Mouse (Mus musculus): ENCODE data around the gene Zfp820.

The Zfp820 gene

DNA sequence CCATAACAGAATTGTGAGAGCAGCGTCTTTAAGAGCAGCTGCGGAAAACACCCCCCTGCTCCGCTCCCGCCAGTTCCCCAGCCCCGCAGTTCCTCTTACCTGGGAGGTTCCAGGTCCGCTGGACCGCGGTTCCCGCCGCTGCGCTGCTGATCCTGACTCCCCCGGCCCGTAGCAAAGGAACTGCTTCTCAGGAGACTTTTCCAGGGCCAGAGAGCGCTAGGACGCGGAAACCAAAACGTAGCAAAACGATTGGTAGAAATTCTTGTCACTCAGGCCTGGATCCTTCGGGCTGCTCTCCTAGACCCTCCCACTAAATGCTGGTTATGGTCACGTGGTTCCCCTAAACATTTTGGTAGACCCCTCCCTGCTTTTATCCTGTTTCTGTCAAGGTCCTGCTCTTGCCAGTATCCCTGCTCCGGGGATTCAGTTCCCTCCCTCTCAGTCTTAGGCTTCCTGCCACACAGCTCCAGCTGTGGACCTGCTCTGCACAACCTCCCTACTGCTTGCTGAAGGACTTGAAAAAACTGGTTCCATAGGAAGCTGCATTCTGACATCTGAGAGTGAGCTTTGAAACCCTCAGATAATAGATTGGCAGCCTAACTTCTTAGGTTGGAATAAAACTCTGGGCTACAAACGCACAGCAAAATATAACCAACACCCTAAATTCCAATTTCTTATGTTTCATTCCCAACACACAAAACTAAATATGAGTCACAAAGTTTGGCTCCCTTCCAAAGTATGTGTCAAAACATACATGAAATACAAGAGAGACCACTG lies at the start of gene Zfp820:
Zfp820 (minus strand) TSS at position 228 of the 777 bp plus-strand sequence.
- 3% methylated on average over 22 of the region's 22 CpGs for WGBS

DNA sequence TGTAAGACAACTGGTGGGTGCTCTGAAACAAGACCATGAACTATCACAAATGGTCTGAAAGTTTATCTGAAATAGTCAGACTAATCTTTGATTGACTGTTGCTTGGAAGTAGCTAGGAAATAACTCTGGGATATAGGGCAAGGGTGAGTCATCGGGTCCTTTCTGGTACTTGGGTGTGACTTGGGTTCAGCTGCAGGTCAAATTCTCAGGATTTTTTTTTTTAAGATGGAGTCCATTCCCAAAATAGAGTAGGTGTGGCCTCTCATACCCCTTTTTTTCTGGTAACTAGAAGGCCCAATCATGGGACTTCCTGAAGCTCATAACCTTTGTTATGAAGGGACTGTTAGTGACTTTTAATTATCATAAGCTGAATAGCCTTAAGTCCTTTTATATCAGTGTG lies 25.7 kb upstream of the Zfp820 start:
- 88% methylated on average over 1 of the region's 1 CpGs for WGBS

DNA sequence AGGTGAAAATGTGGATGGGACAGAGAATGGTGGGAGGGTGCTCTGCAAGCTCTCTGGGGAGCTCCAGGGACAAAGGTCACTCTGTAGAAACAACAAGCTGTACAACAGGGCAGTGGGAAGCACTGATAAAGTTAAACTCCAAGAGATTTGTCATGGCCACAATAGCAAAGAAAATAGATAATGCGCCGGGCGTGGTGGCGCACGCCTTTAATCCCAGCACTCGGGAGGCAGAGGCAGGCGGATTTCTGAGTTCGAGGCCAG lies 680 bp upstream of the Zfp820 start:
- 91% methylated on average over 8 of the region's 8 CpGs for WGBS

DNA sequence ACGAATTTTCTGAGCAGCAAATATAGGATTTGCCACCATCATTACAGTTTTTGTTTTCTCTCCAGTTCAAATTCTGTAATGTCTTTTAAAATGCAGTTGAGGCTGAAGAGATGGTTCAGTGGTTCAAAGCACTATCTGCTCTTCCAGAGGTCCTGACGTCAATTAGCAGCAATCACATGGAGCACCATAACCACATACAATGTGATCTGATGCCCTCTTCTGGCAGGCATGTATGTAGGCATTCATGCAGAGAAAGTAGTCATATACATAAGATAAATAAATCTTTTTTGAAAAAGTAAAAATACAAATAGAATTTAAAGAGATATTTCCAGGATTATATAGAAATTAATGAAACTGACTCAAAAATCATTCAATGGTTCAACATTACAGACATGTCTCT lies 7.1 kb downstream of the Zfp820 start:
- 63% methylated on average over 2 of the region's 2 CpGs for WGBS

DNA sequence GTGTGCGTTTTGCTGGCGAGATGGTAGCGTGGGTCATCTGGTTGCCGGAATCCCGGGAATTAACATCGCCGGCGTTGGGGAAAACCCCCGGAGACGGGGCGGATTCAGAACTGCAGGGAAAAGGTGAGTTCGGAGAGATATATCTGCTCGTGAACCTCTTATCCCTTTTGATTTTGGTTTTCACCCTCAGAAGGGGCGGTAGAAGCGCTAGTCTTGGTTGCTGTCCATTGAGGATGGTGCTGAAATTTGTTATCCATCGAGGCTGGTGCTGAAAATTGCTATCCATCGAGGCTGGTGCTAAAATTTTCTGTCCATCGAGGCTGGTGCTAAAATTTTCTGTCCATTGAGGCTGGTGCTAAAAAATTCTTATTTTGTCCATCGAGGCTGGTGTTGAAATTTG lies 44.2 kb downstream of the Zfp820 start:
- 57% methylated on average over 19 of the region's 19 CpGs for whole genome bisulfite sequencing

DNA sequence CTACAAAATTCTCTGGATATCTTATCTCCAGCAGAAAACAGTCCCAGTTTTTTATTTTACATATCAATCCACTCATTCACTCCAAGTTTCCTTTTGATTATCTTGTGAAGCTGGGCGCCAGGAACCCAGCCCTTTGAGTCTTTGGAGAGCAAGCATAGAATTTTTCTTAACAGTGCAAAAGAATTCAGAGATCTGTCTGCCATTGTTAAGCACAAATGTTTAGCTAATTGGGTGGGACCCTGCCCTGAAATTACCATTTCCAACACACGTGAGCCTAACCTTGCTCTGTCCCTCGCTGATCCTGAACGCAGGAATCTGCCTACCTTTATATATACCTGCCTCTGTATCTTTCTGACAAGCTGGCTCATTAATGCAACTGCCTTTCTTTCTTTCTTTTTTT lies 53.3 kb downstream of the Zfp820 start:
- 80% methylated on average over 4 of the region's 4 CpGs for WGBS

DNA sequence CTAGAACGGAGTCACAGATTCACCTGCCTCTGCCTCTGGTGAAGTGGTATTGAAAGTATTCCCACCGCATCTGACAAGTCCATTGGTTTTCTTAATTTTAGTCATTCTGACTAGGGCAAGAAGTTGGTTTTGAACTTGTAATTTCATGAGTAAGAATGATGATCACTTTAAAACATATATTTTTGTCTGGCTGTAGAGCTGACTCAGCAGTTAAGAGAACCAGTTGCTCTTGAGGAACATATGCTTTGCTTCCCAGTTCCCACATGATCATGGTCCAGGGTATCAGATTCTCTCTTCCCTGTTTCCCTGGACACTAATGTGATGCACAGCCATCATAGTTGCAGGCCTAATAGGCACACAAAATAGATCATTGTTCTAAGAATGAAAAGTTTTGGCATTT lies 75.2 kb downstream of the Zfp820 start:
- 86% methylated on average over 2 of the region's 2 CpGs for WGBS

All from cerebral cortex, adult 2 months (tissue).